Mouse (Mus musculus): ENCODE measurements around the gene Bend5. TPM values are rescaled to one million over a fixed set of nuclear protein-coding genes. Genes with fewer than 3 reads are reported as not detected.
A peak's percentile ranks its signal among the peaks of the same experiment; 100 is the strongest.

The Bend5 gene
- polyA plus RNA-seq, 1 experiment from 2014 or later = 22.3 TPM

DNA sequence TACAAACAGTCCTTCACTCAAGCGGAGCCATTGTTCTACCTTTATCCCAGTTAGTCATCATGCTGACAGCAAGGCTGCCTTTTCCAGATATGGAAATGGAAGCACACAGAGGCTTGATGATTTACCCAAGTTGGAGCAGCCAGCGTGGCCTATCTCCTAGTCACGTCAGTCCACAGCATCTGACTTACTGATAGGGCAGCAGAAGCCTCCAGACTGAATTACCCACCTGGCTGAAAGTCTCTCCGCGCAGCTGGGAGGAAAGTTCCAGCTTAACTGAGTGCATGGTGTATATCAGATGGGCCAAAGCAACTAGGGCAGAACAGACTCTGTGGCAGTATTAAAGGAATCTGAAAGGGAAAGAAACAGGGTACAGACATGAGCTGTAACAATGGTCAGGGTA, 68.7 kb downstream of the Bend5 start:
- ATAC-seq (ENCODE audit: insufficient read depth) (no peak), DNase-seq (no peak)
- Histone ChIP-seq H3K4me2 (no peak overlapping the region), H3K4me3 (ENCODE audit: low read depth, low read length) (no peak overlapping the region), H3K9ac (no peak overlapping the region), H3K27me3 (ENCODE audit: insufficient read depth, low read length) (no peaks in the 10 kb centered on the region), H3K36me3 (ENCODE audit: insufficient read depth) (no peaks in the 10 kb centered on the region), H3K27ac (ENCODE audit: low read depth) (no peak overlapping the region), H3K9me3 (ENCODE audit: low read depth, low read length) (no peaks in the 10 kb centered on the region), H3K4me1 (ENCODE audit: insufficient read depth) (no peaks in the 10 kb centered on the region)
- WGBS = 68% methylated on average over 5 of the region's 5 CpGs
- TF ChIP-seq CTCF (IDR thresholded peaks at IDR 0.05; ENCODE audit: low read depth) = no peak

DNA sequence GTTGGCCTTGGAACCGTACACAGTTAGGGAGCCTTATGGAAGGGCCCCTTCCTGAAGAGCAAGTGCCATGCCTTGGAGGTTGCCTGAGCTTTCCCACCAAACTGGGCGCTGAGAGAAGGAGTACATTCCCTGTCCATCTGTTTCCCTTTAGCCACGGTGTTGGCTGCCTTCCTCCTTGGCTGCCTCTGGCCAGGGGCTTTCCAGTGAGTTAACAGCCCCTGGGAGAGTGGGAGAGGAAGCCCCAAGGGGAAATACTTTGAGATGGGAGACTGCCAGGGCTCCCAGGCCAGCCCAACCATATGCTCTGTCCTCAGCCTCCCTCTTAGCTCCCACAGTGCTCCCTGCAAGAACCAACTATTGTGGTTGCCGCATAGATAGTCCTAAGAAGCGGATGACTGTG, 70.4 kb downstream of the Bend5 start:
- ATAC-seq (ENCODE audit: insufficient read depth) (peak; percentile 67; the same call in 1 of the 2 replicates), DNase-seq (peak; percentile 49)
- Histone ChIP-seq H3K27me3 (ENCODE audit: insufficient read depth, low read length) (no peaks in the 10 kb centered on the region), H3K4me2 (no peak overlapping the region), H3K9ac (no peak overlapping the region), H3K27ac (ENCODE audit: low read depth) (no peak overlapping the region), H3K36me3 (ENCODE audit: insufficient read depth) (no peaks in the 10 kb centered on the region), H3K9me3 (ENCODE audit: low read depth, low read length) (no peaks in the 10 kb centered on the region), H3K4me1 (ENCODE audit: insufficient read depth) (no peaks in the 10 kb centered on the region), H3K4me3 (ENCODE audit: low read depth, low read length) (no peak overlapping the region)
- WGBS = 65% methylated on average over 5 of the region's 5 CpGs
- TF ChIP-seq CTCF (IDR thresholded peaks at IDR 0.05; ENCODE audit: low read depth) = no peak

DNA sequence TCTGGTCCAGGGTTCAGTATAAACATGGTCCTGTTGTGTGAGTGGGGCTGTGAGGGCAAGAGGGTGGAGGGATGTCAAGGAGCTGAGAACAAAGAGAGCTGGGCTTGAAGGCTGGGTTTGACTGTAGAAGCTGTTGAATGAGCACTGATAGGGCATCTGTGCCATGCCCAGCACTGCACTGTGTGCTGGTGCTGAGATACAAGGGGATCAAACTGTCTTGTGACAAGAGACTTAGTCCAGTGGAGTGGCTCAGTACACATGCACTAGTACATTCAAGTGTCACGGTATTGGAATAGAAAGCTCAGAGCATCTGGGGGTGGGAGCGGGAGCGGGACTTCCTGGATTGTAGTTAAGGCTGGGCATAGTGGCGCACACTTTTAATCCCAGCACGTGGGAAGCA, 71.4 kb downstream of the Bend5 start:
- H3K4me1 ChIP-seq (ENCODE audit: insufficient read depth) = no peaks in the 10 kb centered on the region
- no peaks in the 10 kb centered on the region for H3K27me3 ChIP-seq (ENCODE audit: insufficient read depth, low read length)
- ATAC-seq (ENCODE audit: insufficient read depth) (peak; percentile 30; the same call in 1 of the 2 replicates), DNase-seq (no peak)
- no peaks in the 10 kb centered on the region for H3K36me3 ChIP-seq (ENCODE audit: insufficient read depth)
- H3K4me2 ChIP-seq = no peak overlapping the region
- WGBS = 65% methylated on average over 5 of the region's 5 CpGs
- H3K27ac ChIP-seq (ENCODE audit: low read depth) = no peak overlapping the region
- TF ChIP-seq CTCF (IDR thresholded peaks at IDR 0.05; ENCODE audit: low read depth) = no peak
- H3K4me3 ChIP-seq (ENCODE audit: low read depth, low read length) = no peak overlapping the region
- H3K9me3 ChIP-seq (ENCODE audit: low read depth, low read length) = no peaks in the 10 kb centered on the region
- no peak overlapping the region for H3K9ac ChIP-seq

DNA sequence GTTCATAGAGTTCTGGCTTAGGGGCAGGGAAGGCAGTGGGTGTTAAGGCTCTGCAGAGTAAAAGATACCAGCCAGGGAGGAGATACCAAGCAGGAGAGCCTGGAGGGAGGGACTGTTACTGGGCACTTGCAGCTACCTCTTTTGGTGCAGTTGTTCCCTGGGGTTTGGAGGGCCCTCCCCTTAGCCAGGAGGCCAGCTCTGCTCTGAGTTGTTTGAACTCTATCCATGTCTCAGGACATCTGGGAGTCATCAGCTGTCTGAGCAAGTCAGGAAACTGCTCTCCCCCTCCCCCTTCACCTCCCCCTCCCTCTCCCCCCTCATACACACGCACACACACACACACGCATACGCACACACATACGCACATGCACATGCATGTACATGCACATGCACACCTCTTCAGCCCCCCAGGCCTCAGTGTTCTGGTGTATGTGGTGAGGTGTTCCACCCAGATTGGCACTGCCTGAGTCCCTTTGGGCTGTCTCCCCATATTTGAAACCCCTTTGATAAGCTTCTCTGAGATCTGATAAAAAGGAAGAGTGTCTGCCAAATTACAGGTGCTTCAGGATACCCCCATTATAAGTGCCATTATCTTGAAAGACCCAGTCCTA, 72.5 kb downstream of the Bend5 start:
- no peak overlapping the region for H3K4me3 ChIP-seq (ENCODE audit: low read depth, low read length)
- no peak overlapping the region for H3K27ac ChIP-seq (ENCODE audit: low read depth)
- no peaks in the 10 kb centered on the region for H3K4me1 ChIP-seq (ENCODE audit: insufficient read depth)
- TF ChIP-seq CTCF (IDR thresholded peaks at IDR 0.05; ENCODE audit: low read depth) = no peak
- H3K36me3 ChIP-seq (ENCODE audit: insufficient read depth) = no peaks in the 10 kb centered on the region
- 74% methylated on average over 4 of the region's 4 CpGs for WGBS
- H3K27me3 ChIP-seq (ENCODE audit: insufficient read depth, low read length) = no peaks in the 10 kb centered on the region
- no peak overlapping the region for H3K9ac ChIP-seq
- ATAC-seq (ENCODE audit: insufficient read depth) (no peak; the same call in 1 of the 2 replicates), DNase-seq (no peak)
- no peaks in the 10 kb centered on the region for H3K9me3 ChIP-seq (ENCODE audit: low read depth, low read length)
- H3K4me2 ChIP-seq = no peak overlapping the region

DNA sequence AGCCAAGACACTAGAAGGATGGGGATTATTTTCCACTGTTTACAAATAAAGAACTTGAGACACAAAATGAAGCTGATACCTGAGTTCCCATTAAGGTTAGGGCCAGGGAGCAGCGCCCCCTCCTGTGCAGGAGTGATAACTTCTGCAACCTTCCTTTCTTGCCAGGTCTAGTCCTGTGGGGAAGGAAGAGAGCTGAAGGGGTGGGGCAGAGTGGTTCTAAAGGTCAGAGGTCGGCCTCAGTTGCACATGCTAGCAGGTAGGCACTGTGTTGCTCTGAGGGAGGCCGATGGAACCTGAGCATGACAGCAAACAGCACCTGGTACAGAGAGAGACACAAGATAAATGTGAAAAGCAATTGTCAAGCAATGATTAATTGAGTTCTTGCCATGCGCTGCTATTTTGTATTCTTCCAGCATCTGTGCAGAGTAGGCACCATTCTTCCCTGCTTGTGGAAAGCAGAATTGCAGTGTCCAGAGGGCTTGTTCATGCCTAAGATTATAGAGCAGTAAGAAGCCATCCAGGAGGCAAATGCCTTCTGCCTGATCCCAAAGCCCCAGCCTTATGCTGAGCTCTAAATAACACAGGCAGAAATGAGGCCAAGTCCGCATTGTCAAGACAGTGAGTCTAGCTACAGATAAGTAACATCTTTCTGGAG, 79.1 kb downstream of the Bend5 start:
- WGBS = 55% methylated on average over 5 of the region's 5 CpGs
- Histone ChIP-seq H3K27me3 (ENCODE audit: insufficient read depth, low read length) (no peaks in the 10 kb centered on the region), H3K9me3 (ENCODE audit: low read depth, low read length) (no peaks in the 10 kb centered on the region), H3K4me2 (no peak overlapping the region), H3K36me3 (ENCODE audit: insufficient read depth) (no peaks in the 10 kb centered on the region), H3K4me1 (ENCODE audit: insufficient read depth) (no peaks in the 10 kb centered on the region), H3K4me3 (ENCODE audit: low read depth, low read length) (no peak overlapping the region), H3K9ac (no peak overlapping the region), H3K27ac (ENCODE audit: low read depth) (no peak overlapping the region)
- DNase-seq (no peak), ATAC-seq (ENCODE audit: insufficient read depth) (no peak)
- peak; percentile 39 for TF ChIP-seq CTCF (IDR thresholded peaks at IDR 0.05; ENCODE audit: low read depth)

DNA sequence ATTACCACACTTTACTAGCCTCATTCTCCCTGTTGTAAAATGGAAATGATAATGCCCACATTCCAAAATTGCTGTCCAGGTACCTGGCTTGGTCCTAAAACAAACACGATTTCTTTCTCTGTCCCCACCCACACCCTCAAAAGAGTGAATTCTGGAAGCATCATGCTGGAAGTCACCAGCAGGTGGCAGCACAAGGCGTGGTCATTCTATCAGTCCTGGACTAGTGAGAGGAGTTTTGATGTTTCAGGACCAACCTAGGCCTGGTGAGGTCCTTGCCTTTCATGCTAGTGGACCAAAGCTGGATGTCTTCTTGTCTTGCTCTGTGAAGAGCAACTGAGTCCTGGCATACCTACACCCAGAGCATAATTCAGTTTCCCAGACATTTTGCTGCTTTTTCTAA, 81.1 kb downstream of the Bend5 start:
- WGBS = 14% methylated on average over 2 of the region's 2 CpGs
- Histone ChIP-seq H3K9me3 (ENCODE audit: low read depth, low read length) (no peaks in the 10 kb centered on the region), H3K27me3 (ENCODE audit: insufficient read depth, low read length) (no peaks in the 10 kb centered on the region), H3K9ac (no peak overlapping the region), H3K4me3 (ENCODE audit: low read depth, low read length) (no peak overlapping the region), H3K27ac (ENCODE audit: low read depth) (no peak overlapping the region), H3K4me1 (ENCODE audit: insufficient read depth) (no peaks in the 10 kb centered on the region), H3K36me3 (ENCODE audit: insufficient read depth) (no peaks in the 10 kb centered on the region), H3K4me2 (no peak overlapping the region)
- TF ChIP-seq CTCF (IDR thresholded peaks at IDR 0.05; ENCODE audit: low read depth) = peak; percentile 87
- ATAC-seq (ENCODE audit: insufficient read depth) (peak; percentile 80), DNase-seq (peak; percentile 84)

DNA sequence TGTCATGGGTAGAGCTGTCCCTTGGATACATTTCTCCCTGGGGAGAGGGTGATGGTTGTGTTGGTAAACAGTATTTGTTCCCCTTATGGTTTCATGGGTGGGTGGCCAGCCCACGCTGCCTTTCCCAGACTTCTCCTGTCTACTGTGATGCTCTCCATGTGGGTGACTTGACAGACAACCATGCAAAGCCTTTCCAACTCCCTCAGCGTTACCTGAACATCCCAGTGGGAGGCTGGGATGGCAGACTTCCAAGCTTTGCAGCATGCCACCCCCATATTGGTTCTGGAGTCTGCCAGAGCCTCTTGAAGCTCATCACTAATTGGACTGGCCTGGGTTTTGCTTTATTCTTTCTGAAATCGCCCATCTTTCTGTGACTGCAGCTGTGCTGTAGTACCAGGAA, 83.9 kb downstream of the Bend5 start:
- no peak overlapping the region for H3K9ac ChIP-seq
- H3K27me3 ChIP-seq (ENCODE audit: insufficient read depth, low read length) = no peaks in the 10 kb centered on the region
- ATAC-seq (ENCODE audit: insufficient read depth) = no peak
- no peaks in the 10 kb centered on the region for H3K9me3 ChIP-seq (ENCODE audit: low read depth, low read length)
- WGBS = 55% methylated on average over 3 of the region's 3 CpGs
- H3K27ac ChIP-seq (ENCODE audit: low read depth) = no peak overlapping the region
- no peaks in the 10 kb centered on the region for H3K36me3 ChIP-seq (ENCODE audit: insufficient read depth)
- H3K4me2 ChIP-seq = no peak overlapping the region
- H3K4me3 ChIP-seq (ENCODE audit: low read depth, low read length) = no peak overlapping the region
- no peak for TF ChIP-seq CTCF (IDR thresholded peaks at IDR 0.05; ENCODE audit: low read depth)
- no peak for DNase-seq
- no peaks in the 10 kb centered on the region for H3K4me1 ChIP-seq (ENCODE audit: insufficient read depth)
